Mouse (Mus musculus): Measurements from ENCODE around the gene Traf3ip2.

The Traf3ip2 gene

GRCm38 (mm10) chr10:39631627-39632026 is 18.9 kb downstream of the Traf3ip2 start:
- peak; percentile 42 for DNase-seq (ENCODE audit: low spot score)

GRCm38 (mm10) chr10:39633379-39633778 is 20.6 kb downstream of the Traf3ip2 start:
- DNase-seq (ENCODE audit: low spot score) = no peak

- no peak for DNase-seq (ENCODE audit: low spot score)
Observed at GRCm38 (mm10) chr10:39634423-39635101, 21.8 kb downstream of the Traf3ip2 start.

GRCm38 (mm10) chr10:39638862-39639261 is 26.1 kb downstream of the Traf3ip2 start:
- no peak for DNase-seq (ENCODE audit: low spot score)

- DNase-seq (ENCODE audit: low spot score) = no peak
Observed at GRCm38 (mm10) chr10:39639783-39640182, 27.0 kb downstream of the Traf3ip2 start.

GRCm38 (mm10) chr10:39640817-39641226 is 28.1 kb downstream of the Traf3ip2 start:
- peak; percentile 65 for DNase-seq (ENCODE audit: low spot score)

GRCm38 (mm10) chr10:39645789-39646628 is 33.3 kb downstream of the Traf3ip2 start:
- peak; percentile 68 for DNase-seq (ENCODE audit: low spot score)

- peak; percentile 89 for DNase-seq (ENCODE audit: low spot score)
Observed at GRCm38 (mm10) chr10:39646629-39647019, 33.9 kb downstream of the Traf3ip2 start.

GRCm38 (mm10) chr10:39647118-39647517 is 34.4 kb downstream of the Traf3ip2 start:
- DNase-seq (ENCODE audit: low spot score) = no peak

GRCm38 (mm10) chr10:39648278-39648677 is 35.5 kb downstream of the Traf3ip2 start:
- no peak for DNase-seq (ENCODE audit: low spot score)

GRCm38 (mm10) chr10:39649550-39649949 is 36.8 kb downstream of the Traf3ip2 start:
- no peak for DNase-seq (ENCODE audit: low spot score)

GRCm38 (mm10) chr10:39650316-39650715 is 37.6 kb downstream of the Traf3ip2 start:
- no peak for DNase-seq (ENCODE audit: low spot score)

GRCm38 (mm10) chr10:39654001-39654416 is 41.3 kb downstream of the Traf3ip2 start:
- DNase-seq (ENCODE audit: low spot score) = peak; percentile 94

GRCm38 (mm10) chr10:39658901-39659410 is 46.2 kb downstream of the Traf3ip2 start:
- DNase-seq (ENCODE audit: low spot score) = no peak

- DNase-seq (ENCODE audit: low spot score) = peak; percentile 70
Observed at GRCm38 (mm10) chr10:39659411-39660268, 46.9 kb downstream of the Traf3ip2 start.

GRCm38 (mm10) chr10:39660269-39660655 is 47.5 kb downstream of the Traf3ip2 start:
- DNase-seq (ENCODE audit: low spot score) = no peak

- no peak for DNase-seq (ENCODE audit: low spot score)
Observed at GRCm38 (mm10) chr10:39660698-39661097, 48.0 kb downstream of the Traf3ip2 start.

- no peak for DNase-seq (ENCODE audit: low spot score)
Observed at GRCm38 (mm10) chr10:39665071-39665502, 52.4 kb downstream of the Traf3ip2 start.

GRCm38 (mm10) chr10:39666027-39666426 is 53.3 kb downstream of the Traf3ip2 start:
- DNase-seq (ENCODE audit: low spot score) = no peak

- no peak for DNase-seq (ENCODE audit: low spot score)
Observed at GRCm38 (mm10) chr10:39671451-39671850, 58.7 kb downstream of the Traf3ip2 start.

GRCm38 (mm10) chr10:39672547-39673051 is 59.9 kb downstream of the Traf3ip2 start:
- DNase-seq (ENCODE audit: low spot score) = no peak

- no peak for DNase-seq (ENCODE audit: low spot score)
Observed at GRCm38 (mm10) chr10:39674106-39674505, 61.4 kb downstream of the Traf3ip2 start.
